Mouse (Mus musculus) midbrain, embryonic 11.5 days (tissue): ENCODE results near the gene Hnrnpa2b1. TPM values are rescaled to one million over a fixed set of nuclear protein-coding genes. Genes with fewer than 3 reads are reported as not detected.

Source experiments
- ATAC-seq: fragments of 200-750 bp; cut with Nextera tagmentation; 2 replicates; pipeline ENCODE4 v1.8.0; 2017; ENCODE audit warnings: moderate TSS enrichment, moderate library complexity; ENCODE audit not compliant: low FRiP score
- DNase-seq: peaks from one replicate; pipeline ENCODE4 v3.0.0; 2015; ENCODE audit warnings: low spot score; ENCODE audit errors: missing footprints
- H3K27ac ChIP-seq: fragments of 300-500 bp; sonication (generic); 2 replicates; pipeline ENCODE4 v1.5.1; 2014; ENCODE audit warnings: low read depth, low read length
- H3K27me3 ChIP-seq: fragments of 300-500 bp; sonication (generic); 2 replicates; pipeline ENCODE4 v1.6.1; 2014; ENCODE audit warnings: mild to moderate bottlenecking, low read length, moderate library complexity, mixed read lengths; ENCODE audit not compliant: control insufficient read depth, insufficient read depth
- H3K36me3 ChIP-seq: fragments of 300-500 bp; sonication (generic); 2 replicates; pipeline ENCODE4 v1.6.1; 2014; ENCODE audit warnings: mild to moderate bottlenecking, low read length, moderate library complexity, mixed read lengths; ENCODE audit not compliant: control insufficient read depth, insufficient read depth
- H3K4me1 ChIP-seq: fragments of 300-500 bp; sonication (generic); 2 replicates; pipeline ENCODE4 v1.6.1; 2014; ENCODE audit warnings: low read length; ENCODE audit not compliant: control insufficient read depth, insufficient read depth
- H3K4me2 ChIP-seq: fragments of 300-500 bp; sonication (generic); 2 replicates; pipeline ENCODE4 v1.6.1; 2014; ENCODE audit warnings: mild to moderate bottlenecking, moderate library complexity
- H3K4me3 ChIP-seq: fragments of 300-500 bp; sonication (generic); 2 replicates; pipeline ENCODE4 v1.5.1; 2014; ENCODE audit warnings: low read depth, low read length
- H3K9ac ChIP-seq: fragments of 300-500 bp; sonication (generic); 2 replicates; pipeline ENCODE4 v1.6.1; 2014; ENCODE audit warnings: low read length
- H3K9me3 ChIP-seq: fragments of 300-500 bp; sonication (generic); 2 replicates; pipeline ENCODE4 v1.6.1; 2016; ENCODE audit warnings: low read length; ENCODE audit not compliant: control insufficient read depth
- WGBS: fragments of 180-500 bp; shearing (Covaris S2); extraction: QIAGEN DNeasy Blood & Tissue Kit; methylation state at CpG from one replicate; pipeline ENCODE4 v1.1.7; 2014; 5-methylcytosine and 5-hydroxymethylcytosine counted together
- polyA plus RNA-seq: library from polyadenylated mRNA; unstranded; fragments of >200 nt; fragmentation: Nextera tagmentation; extraction: Ambion mirVana; gene quantifications from 2 replicates; pipeline ENCODE4 v1.2.1, GENCODE M21; 2014

Hnrnpa2b1 gene
- polyA plus RNA-seq, 1 experiment from 2014 or later, result 1,654 TPM

DNA sequence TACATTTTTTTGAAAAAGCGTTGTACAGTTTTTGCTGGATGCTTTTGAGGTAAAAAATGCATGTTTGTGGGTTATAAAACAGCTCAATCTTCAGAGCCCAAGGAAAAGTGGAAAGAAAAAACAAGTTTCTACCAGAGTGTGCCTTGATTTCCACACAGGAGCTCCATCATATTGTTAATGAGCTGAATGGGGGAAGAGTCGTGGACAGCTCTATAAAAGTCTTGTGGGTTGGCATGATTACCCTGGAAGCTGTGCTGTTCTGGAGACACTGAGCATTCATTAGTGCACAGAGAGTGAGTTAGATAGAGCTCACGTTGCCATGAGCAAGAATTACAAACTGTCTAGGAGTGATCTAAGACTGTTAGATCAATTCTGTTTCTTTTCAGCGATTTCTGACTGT is 2.5 kb upstream of the Hnrnpa2b1 start:
- H3K36me3 ChIP-seq, result peaks cover 10% of the 10 kb centered on the region
- H3K9me3 ChIP-seq, result no peaks in the 10 kb centered on the region
- WGBS, result 62% methylated on average over 4 of the region's 4 CpGs
- H3K27ac ChIP-seq, result no peak overlapping the region
- H3K4me3 ChIP-seq, result peak overlapping the region; percentile 97
- peak overlapping the region; percentile 100 for H3K9ac ChIP-seq
- peaks cover 14% of the 10 kb centered on the region for H3K4me1 ChIP-seq
- DNase-seq, result no peak
- no peak for ATAC-seq
- peak overlapping the region; percentile 72 for H3K4me2 ChIP-seq
- no peaks in the 10 kb centered on the region for H3K27me3 ChIP-seq

DNA sequence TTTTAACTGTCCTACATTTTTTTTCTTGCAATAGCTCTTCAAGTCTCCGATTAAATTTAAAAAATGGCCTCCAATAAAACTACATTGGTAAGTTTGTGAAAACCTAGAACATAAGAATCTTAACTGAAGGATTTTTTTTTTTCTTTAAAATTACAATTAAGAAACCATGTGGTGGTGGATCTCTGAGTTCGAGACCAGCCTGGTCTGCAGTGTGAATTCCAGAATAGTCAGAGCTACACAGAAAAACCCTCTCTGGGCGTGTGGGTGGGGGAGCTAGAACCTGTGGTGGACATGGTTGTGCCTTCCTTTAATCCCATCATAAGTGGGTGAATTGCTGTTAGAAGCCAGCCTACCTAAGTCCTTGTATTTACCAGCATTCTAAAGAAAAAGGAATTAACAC is 2.1 kb upstream of the Hnrnpa2b1 start:
- peaks cover 10% of the 10 kb centered on the region for H3K36me3 ChIP-seq
- DNase-seq (no peak), ATAC-seq (no peak)
- H3K4me1 ChIP-seq, result peaks cover 19% of the 10 kb centered on the region
- no peaks in the 10 kb centered on the region for H3K9me3 ChIP-seq
- WGBS, result 26% methylated on average over 3 of the region's 3 CpGs
- H3K27ac ChIP-seq, result peak overlapping the region; percentile 30; the same call in 1 of the 2 replicates
- H3K9ac ChIP-seq, result peak overlapping the region; percentile 100
- H3K4me3 ChIP-seq, result peak overlapping the region; percentile 97
- H3K27me3 ChIP-seq, result no peaks in the 10 kb centered on the region
- H3K4me2 ChIP-seq, result peak overlapping the region; percentile 72

DNA sequence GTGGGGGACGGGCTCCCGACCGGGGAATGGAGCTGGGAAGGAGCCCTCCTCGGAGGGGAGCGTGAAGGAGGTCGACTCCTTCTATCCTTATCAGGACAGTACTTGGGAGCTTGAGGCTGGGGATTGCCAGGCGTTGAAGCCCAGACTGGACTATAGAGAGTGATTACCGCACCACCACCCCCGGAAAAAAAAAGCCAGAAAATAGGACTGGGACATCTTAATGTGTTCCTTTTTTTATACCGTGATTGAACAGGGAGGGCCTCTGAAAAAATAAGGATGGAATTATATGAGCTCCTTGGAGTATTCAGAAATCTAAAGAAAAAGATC is 1.4 kb upstream of the Hnrnpa2b1 start:
- no peaks in the 10 kb centered on the region for H3K9me3 ChIP-seq
- peak overlapping the region; percentile 100 for H3K9ac ChIP-seq
- no peaks in the 10 kb centered on the region for H3K27me3 ChIP-seq
- no peak for ATAC-seq
- WGBS, result 0% methylated on average over 10 of the region's 10 CpGs
- peak overlapping the region; percentile 72 for H3K4me2 ChIP-seq
- H3K4me3 ChIP-seq, result peak overlapping the region; percentile 97
- H3K27ac ChIP-seq, result peak overlapping the region; percentile 100
- DNase-seq, result no peak
- H3K36me3 ChIP-seq, result peaks cover 7% of the 10 kb centered on the region
- H3K4me1 ChIP-seq, result peaks cover 20% of the 10 kb centered on the region

DNA sequence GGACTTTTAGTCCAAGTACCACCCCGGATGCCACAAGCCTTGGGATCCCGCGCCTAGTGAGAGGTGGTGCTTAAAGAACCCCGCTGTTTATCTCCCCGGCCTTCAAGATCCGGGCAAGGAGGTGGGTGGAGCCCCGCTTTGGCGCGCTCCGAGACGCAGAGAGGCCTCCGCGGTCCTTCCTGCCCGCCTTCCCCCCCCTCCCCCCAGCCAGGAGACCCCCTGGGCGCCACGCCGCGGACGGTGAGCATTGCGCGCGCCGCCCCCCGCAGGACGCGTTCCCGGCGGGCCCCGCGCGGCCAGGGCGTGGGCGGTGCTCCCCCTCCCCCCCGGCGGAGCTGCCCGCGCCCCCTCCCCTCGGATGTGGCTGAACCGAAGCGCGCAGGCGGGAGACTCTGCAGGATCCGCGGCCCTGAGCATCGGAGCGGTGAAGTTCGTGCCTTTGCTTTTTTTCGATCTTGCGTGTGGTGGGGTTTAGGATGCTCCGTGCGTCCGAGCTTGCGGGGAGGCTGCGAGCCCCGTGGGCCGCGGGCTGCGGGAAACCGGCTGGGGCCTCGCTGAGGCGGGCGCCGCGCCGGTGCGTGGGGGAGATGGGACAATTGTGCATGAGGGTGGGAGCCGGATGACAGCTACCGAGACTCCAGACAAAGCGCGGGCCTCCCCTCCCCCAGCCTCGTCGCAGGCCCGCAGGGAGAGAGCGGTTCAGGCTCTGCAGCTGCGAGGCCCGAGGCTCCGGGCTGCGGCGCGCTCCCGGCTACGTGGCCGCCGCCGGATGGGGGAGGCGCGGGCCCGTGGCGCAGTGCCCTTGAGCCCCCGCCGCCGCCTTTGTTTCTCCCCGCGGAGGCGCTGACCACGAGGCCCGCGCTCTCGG is 851 bp upstream of the Hnrnpa2b1 start, which contains the start of gene Cbx3:
Cbx3 (plus strand) TSS at position 50 of the 868 bp plus-strand sequence.
- peak within 1 kb of the TSS; percentile 97 for H3K4me3 ChIP-seq
- H3K9ac ChIP-seq, result peak within 1 kb of the TSS; percentile 100
- WGBS, result under 1% methylated on average over 83 of the region's 99 CpGs
- peak; percentile 84 for ATAC-seq
- H3K27ac ChIP-seq, result peak within 1 kb of the TSS; percentile 100
- DNase-seq, result peak; percentile 98
- no peaks in the 10 kb centered on the region for H3K27me3 ChIP-seq
- peaks cover 23% of the 10 kb centered on the region for H3K4me1 ChIP-seq
- H3K36me3 ChIP-seq, result peaks cover 11% of the 10 kb centered on the region
- H3K4me2 ChIP-seq, result peak within 1 kb of the TSS; percentile 72
- H3K9me3 ChIP-seq, result no peaks in the 10 kb centered on the region

DNA sequence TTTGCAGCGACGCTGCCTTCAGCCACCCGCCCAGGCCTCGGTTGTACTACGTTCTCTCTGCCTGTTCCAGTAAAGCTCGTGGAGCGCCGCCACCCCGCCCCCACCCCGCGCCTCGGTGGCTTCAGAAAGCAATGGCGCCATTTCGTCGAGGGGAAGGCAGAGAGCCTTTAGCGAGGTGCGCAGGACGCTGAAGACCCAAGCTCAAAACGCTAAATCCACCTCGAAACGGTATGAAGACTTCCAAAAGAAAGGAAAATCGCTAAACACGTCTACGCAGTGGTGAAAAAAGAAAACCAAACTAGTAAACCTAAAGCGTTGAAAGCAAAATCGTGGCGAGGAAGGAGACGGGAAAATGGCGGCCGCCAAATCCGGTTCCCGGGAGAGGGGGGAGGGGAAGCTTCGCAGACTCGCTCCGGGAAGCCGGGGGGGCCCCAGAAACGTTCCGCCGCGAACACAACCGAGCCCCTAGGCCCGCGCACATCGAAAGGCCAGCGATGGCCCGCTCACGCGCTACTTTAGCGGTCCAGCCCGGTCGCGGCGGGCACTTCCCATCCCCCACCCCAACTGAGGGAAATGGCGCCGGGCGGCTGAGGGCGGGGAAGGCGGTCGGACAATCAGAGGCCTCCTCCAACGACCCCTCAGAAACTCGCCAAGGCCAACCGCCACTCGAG is 668 bp downstream of the Hnrnpa2b1 start:
- peaks cover 23% of the 10 kb centered on the region for H3K4me1 ChIP-seq

DNA sequence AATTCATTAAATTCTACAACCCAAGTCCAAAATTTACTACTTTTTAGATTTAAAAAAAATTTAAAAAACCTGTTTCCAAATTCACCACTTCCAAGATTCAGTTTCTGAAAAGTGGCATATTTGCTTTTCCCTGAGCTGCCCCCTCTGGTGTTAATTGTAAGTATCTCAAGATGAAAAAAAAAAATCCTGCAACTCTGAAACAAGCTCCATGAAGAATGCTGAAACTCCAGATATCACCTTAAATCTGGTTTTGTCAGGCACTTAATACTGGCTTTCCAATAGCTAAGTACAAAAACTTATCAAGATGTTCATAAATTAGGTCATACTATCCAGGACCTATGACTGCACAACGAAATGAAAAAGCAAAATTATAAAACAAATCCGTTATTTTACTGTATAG is 2.0 kb downstream of the Hnrnpa2b1 start:
- no peak for DNase-seq
- no peak for ATAC-seq

More for the DNA sequence above, 668 bp downstream of the Hnrnpa2b1 start:
- Histone ChIP-seq H3K4me2 (peak overlapping the region; percentile 72), H3K27ac (peak overlapping the region; percentile 100), H3K27me3 (no peaks in the 10 kb centered on the region), H3K4me3 (peak overlapping the region; percentile 97), H3K9me3 (no peaks in the 10 kb centered on the region), H3K9ac (peak overlapping the region; percentile 100), H3K36me3 (peaks cover 10% of the 10 kb centered on the region)
- peak; percentile 23; the same call in 1 of the 2 replicates for ATAC-seq
- peak; percentile 99 for DNase-seq
- under 1% methylated on average over 63 of the region's 63 CpGs for WGBS

DNA sequence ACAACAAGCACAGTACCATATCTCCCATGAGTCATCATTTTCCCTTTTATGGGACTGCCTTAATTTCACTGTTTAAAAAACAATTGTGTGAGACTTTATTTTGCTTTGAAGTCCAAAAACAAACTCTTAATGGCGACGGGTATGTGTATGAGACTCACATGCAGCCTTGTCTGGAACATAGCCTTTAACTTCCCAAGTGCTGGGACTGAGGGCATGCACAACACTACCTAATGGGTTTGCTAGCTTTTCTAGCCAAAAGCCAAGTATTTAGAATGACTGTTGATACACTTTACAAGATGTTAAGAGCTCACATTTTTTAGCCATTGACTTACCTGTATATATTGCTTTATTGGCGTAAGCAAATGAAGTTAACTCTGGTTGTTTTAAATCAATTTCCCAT is 9.3 kb downstream of the Hnrnpa2b1 start:
- 77% methylated on average over 3 of the region's 3 CpGs for WGBS
- no peak overlapping the region for H3K27ac ChIP-seq
- ATAC-seq, result no peak
- H3K4me2 ChIP-seq, result no peak overlapping the region
- DNase-seq, result peak; percentile 91
- H3K4me3 ChIP-seq, result no peak overlapping the region
- no peaks in the 10 kb centered on the region for H3K9me3 ChIP-seq
- no peak overlapping the region for H3K9ac ChIP-seq
- no peaks in the 10 kb centered on the region for H3K27me3 ChIP-seq
- H3K4me1 ChIP-seq, result no peaks in the 10 kb centered on the region
- peaks cover 24% of the 10 kb centered on the region for H3K36me3 ChIP-seq

More for the DNA sequence above, 2.0 kb downstream of the Hnrnpa2b1 start:
- Histone ChIP-seq H3K27me3 (no peaks in the 10 kb centered on the region), H3K9ac (peak overlapping the region; percentile 63; the same call in 1 of the 2 replicates), H3K4me2 (peak overlapping the region; percentile 65), H3K4me1 (peaks cover 17% of the 10 kb centered on the region), H3K9me3 (no peaks in the 10 kb centered on the region), H3K4me3 (peak overlapping the region; percentile 97), H3K36me3 (peaks cover 16% of the 10 kb centered on the region), H3K27ac (no peak overlapping the region)
- 4% methylated on average over 2 of the region's 2 CpGs for WGBS

DNA sequence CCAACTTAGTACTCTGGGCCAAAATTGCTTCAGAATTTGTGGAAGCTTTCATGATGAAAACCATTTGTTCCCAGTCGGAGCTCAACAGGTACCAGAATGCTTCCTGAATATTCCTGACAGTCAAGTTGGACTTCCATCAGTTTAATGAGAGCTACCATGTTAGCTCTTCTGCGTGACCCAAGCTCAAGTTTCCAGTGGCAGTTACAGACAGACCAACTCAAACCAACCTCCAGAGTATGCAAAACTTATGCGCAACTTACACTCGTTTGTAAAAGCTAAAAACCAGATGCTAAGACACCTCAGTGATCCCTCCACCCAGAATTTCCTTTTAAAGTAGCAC is 9.7 kb downstream of the Hnrnpa2b1 start:
- Histone ChIP-seq H3K36me3 (peaks cover 24% of the 10 kb centered on the region), H3K9ac (no peak overlapping the region), H3K4me1 (no peaks in the 10 kb centered on the region), H3K27ac (no peak overlapping the region), H3K9me3 (no peaks in the 10 kb centered on the region), H3K4me2 (no peak overlapping the region), H3K4me3 (no peak overlapping the region), H3K27me3 (no peaks in the 10 kb centered on the region)
- 0 out of 2 replicates have a peak, but pooled peaks have one; percentile 12 for ATAC-seq
- peak; percentile 94 for DNase-seq
- WGBS, result 82% methylated on average over 4 of the region's 4 CpGs
